Mouse (Mus musculus) cortical plate, adult 2 months (tissue): ENCODE results near the gene Mras.

Experiments used
- CTCF ChIP-seq: fragments of 200-500 bp; IDR thresholded peaks from 2 replicates; pipeline ENCODE4 v1.5.1; 2011; ENCODE audit warnings: mild to moderate bottlenecking, control low read depth, low read length; ENCODE audit not compliant: insufficient read depth; ENCODE audit errors: extremely low read depth
- POLR2A ChIP-seq: fragments of 200-500 bp; IDR thresholded peaks from 2 replicates; pipeline ENCODE4 v1.6.1; 2011; ENCODE audit warnings: mild to moderate bottlenecking, low read length, control low read depth; ENCODE audit not compliant: insufficient read depth; ENCODE audit errors: extremely low read depth

GRCm38 (mm10) chr9:99439064-99439463, 1.9 kb upstream of the Mras start:
- no peak for TF ChIP-seq CTCF
- TF ChIP-seq POLR2A: no peak
